Mouse (Mus musculus) cerebellum, adult 11-12 months (tissue): ENCODE data around the gene Stk11ip.

ENCODE experiments used
- DNase-seq: peaks from one replicate; pipeline ENCODE4 v3.0.0; 2022

Stk11ip gene

GRCm38 (mm10) chr1:75521321-75522031 lies at the start of gene Stk11ip:
Gene Stk11ip, plus strand, starts transcription at chr1:75521529.
- DNase-seq = peak; percentile 88

- DNase-seq = peak; percentile 63
Measured at GRCm38 (mm10) chr1:75476441-75476840, 44.9 kb upstream of the Stk11ip start.

GRCm38 (mm10) chr1:75477264-75477965 lies 43.9 kb upstream of the Stk11ip start:
- DNase-seq = peak; percentile 91

GRCm38 (mm10) chr1:75477966-75478290 lies 43.4 kb upstream of the Stk11ip start:
- no peak for DNase-seq

GRCm38 (mm10) chr1:75478497-75478896 lies 42.8 kb upstream of the Stk11ip start:
- no peak for DNase-seq

- peak; percentile 98 for DNase-seq
Measured at GRCm38 (mm10) chr1:75478916-75479634, 42.3 kb upstream of the Stk11ip start, which contains the start of the genes Chpf and Tmem198. Gene Chpf, minus strand, starts transcription at chr1:75479307. Gene Tmem198, plus strand, starts transcription at chr1:75479532.

- no peak for DNase-seq
Measured at GRCm38 (mm10) chr1:75479635-75479989, 41.7 kb upstream of the Stk11ip start.

- DNase-seq = peak; percentile 57
Measured at GRCm38 (mm10) chr1:75480036-75480435, 41.3 kb upstream of the Stk11ip start.

- peak; percentile 35 for DNase-seq
Measured at GRCm38 (mm10) chr1:75480735-75481134, 40.6 kb upstream of the Stk11ip start.

GRCm38 (mm10) chr1:75486561-75486960 lies 34.8 kb upstream of the Stk11ip start:
- DNase-seq = peak; percentile 64

- peak; percentile 52 for DNase-seq
Measured at GRCm38 (mm10) chr1:75487040-75487404, 34.3 kb upstream of the Stk11ip start.

GRCm38 (mm10) chr1:75487405-75488161 lies 33.7 kb upstream of the Stk11ip start:
- peak; percentile 84 for DNase-seq

GRCm38 (mm10) chr1:75490785-75491551 lies 30.4 kb upstream of the Stk11ip start:
- peak; percentile 24 for DNase-seq

GRCm38 (mm10) chr1:75492579-75493170 lies 28.7 kb upstream of the Stk11ip start:
- DNase-seq = no peak

GRCm38 (mm10) chr1:75494878-75495548 lies 26.3 kb upstream of the Stk11ip start:
- peak; percentile 36 for DNase-seq

- DNase-seq = no peak
Measured at GRCm38 (mm10) chr1:75498897-75499296, 22.4 kb upstream of the Stk11ip start.

- DNase-seq = no peak
Measured at GRCm38 (mm10) chr1:75499441-75499840, 21.9 kb upstream of the Stk11ip start.

- no peak for DNase-seq
Measured at GRCm38 (mm10) chr1:75501905-75502304, 19.4 kb upstream of the Stk11ip start.

GRCm38 (mm10) chr1:75502945-75503650 lies 18.2 kb upstream of the Stk11ip start:
- DNase-seq = peak; percentile 41

- DNase-seq = no peak
Measured at GRCm38 (mm10) chr1:75503651-75503980, 17.7 kb upstream of the Stk11ip start.
